Mouse (Mus musculus): ENCODE measurements around the gene Epop. TPM values are rescaled to one million over a fixed set of nuclear protein-coding genes. Genes with fewer than 3 reads are reported as not detected.
A peak's percentile ranks its signal among the peaks of the same experiment; 100 is the strongest.

Epop gene
- polyA plus RNA-seq, 2 experiments from 2014 or later, result 0.43 to 0.78 TPM

GRCm38 (mm10) chr11:97628568-97629518 is 659 bp downstream of the Epop start:
- ATAC-seq, result no peak

GRCm38 (mm10) chr11:97628303-97628567 is 1.3 kb downstream of the Epop start:
- no peak for ATAC-seq

- ATAC-seq, result no peak
Measured at GRCm38 (mm10) chr11:97627556-97628302, 1.8 kb downstream of the Epop start.

GRCm38 (mm10) chr11:97626850-97627249 is 2.7 kb downstream of the Epop start:
- ATAC-seq, result no peak

GRCm38 (mm10) chr11:97626431-97626830 is 3.1 kb downstream of the Epop start:
- no peak for ATAC-seq

- ATAC-seq, result no peak
Measured at GRCm38 (mm10) chr11:97625551-97625950, 4.0 kb downstream of the Epop start.

- no peak for ATAC-seq
Measured at GRCm38 (mm10) chr11:97623166-97623565, 6.3 kb downstream of the Epop start.

GRCm38 (mm10) chr11:97622440-97622839 is 7.1 kb downstream of the Epop start:
- peak; percentile 62 for ATAC-seq

- no peak for ATAC-seq
Measured at GRCm38 (mm10) chr11:97619391-97619795, 10.1 kb downstream of the Epop start.

- ATAC-seq, result no peak
Measured at GRCm38 (mm10) chr11:97618368-97618767, 11.1 kb downstream of the Epop start.

- ATAC-seq, result no peak
Measured at GRCm38 (mm10) chr11:97615276-97615675, 14.2 kb downstream of the Epop start.

- no peak for ATAC-seq
Measured at GRCm38 (mm10) chr11:97611076-97611475, 18.4 kb downstream of the Epop start.

- ATAC-seq, result no peak
Measured at GRCm38 (mm10) chr11:97609743-97610142, 19.8 kb downstream of the Epop start.

- no peak for ATAC-seq
Measured at GRCm38 (mm10) chr11:97608933-97609332, 20.6 kb downstream of the Epop start.

GRCm38 (mm10) chr11:97607056-97607725 is 22.3 kb downstream of the Epop start:
- no peak for ATAC-seq

GRCm38 (mm10) chr11:97603891-97604290 is 25.6 kb downstream of the Epop start:
- ATAC-seq, result no peak

- ATAC-seq, result no peak
Measured at GRCm38 (mm10) chr11:97602223-97602622, 27.3 kb downstream of the Epop start.

- ATAC-seq, result no peak
Measured at GRCm38 (mm10) chr11:97599104-97599503, 30.4 kb downstream of the Epop start.

- no peak for ATAC-seq
Measured at GRCm38 (mm10) chr11:97597945-97598691, 31.4 kb downstream of the Epop start.

- ATAC-seq, result no peak
Measured at GRCm38 (mm10) chr11:97594136-97594535, 35.4 kb downstream of the Epop start.

GRCm38 (mm10) chr11:97591910-97592309 is 37.6 kb downstream of the Epop start:
- ATAC-seq, result no peak

- no peak for ATAC-seq
Measured at GRCm38 (mm10) chr11:97590227-97590960, 39.1 kb downstream of the Epop start.
